Comparison of ENCODE assay signal across 15 mouse cellular contexts in genomic region chr1:60851041-60851781, GRCm38 (mm10). TPM values are rescaled to one million over a fixed set of nuclear protein-coding genes. Genes with fewer than 3 reads are reported as not detected.
DNase-seq lines count a peak whose midpoint lies in the region; TF ChIP-seq lines count a peak whose summit lies in the region.
"Had no signal": no experiment of that assay in that cellular context is flagged by ENCODE, and none has a peak within 500 bp of the region (broad histone marks: within the 10 kb centered on the region; RNA-seq: fewer than 3 reads in every experiment).

No protein-coding gene starts in this region.

- H3K4me3 ChIP-seq in heart, adult 2 months, result no peak overlapping the region
- 0 out of 2 replicates have a peak overlapping the region, but pooled peaks have one; percentile 6 for H3K4me3 ChIP-seq in hindbrain, embryonic 10.5 days
- H3K4me3 ChIP-seq: stomach, embryonic 15.5 days had no signal

- DNase-seq in heart, adult 2 months, result no peak
- DNase-seq in heart, adult 9 months (ENCODE audit: low spot score in 2 of 2), result no peak
- peak; percentile 77 for DNase-seq in embryo, embryonic 10.5 days (ENCODE audit: low spot score)
- DNase-seq in hindbrain, embryonic 10.5 days (ENCODE audit: low spot score), result peak; percentile 76
- peak; percentile 37 for DNase-seq in neural tube, embryonic 10.5 days (ENCODE audit: extremely low spot score, low spot score)
- no peak for DNase-seq in left cerebral cortex, adult 9 months (ENCODE audit: low spot score in 2 of 2)
- DNase-seq in frontal cortex, postnatal 36 days (ENCODE audit: low spot score in 2 of 2), result no peak
- no peak for DNase-seq in MN1 (ENCODE audit: low spot score)
- DNase-seq: cerebellum, postnatal 10 days; gastrocnemius, postnatal 10 days; kidney, adult 8-10 months; lung, embryonic 14.5 days had no signal

- no peak for TF ChIP-seq POLR2A in heart, adult 2 months (IDR thresholded peaks at IDR 0.05; ENCODE audit: insufficient read depth, low read depth, low read length)

- no peaks in the 10 kb centered on the region for H3K27me3 ChIP-seq in heart, adult 2 months (ENCODE audit: control insufficient read depth, insufficient read depth, low read length)
- no peaks in the 10 kb centered on the region; the same call in 1 of the 2 replicates for H3K27me3 ChIP-seq in hindbrain, embryonic 10.5 days (ENCODE audit: insufficient read depth, poor library complexity, severe bottlenecking)
- H3K27me3 ChIP-seq: stomach, embryonic 15.5 days had no signal

- intact Hi-C loops in heart, adult 2 months (cut with DNase I), result loop anchor here (5.0 kb wide), 1 partner anchor 34 kb away; no protein-coding TSS in a partner anchor

- peak overlapping the region; percentile 55 for H3K27ac ChIP-seq in heart, adult 2 months
- H3K27ac ChIP-seq in hindbrain, embryonic 10.5 days, result peak overlapping the region; percentile 77
- H3K27ac ChIP-seq: stomach, embryonic 15.5 days had no signal

- H3K36me3 ChIP-seq in heart, adult 2 months (ENCODE audit: control insufficient read depth, insufficient read depth, low read length), result peaks cover 3% of the 10 kb centered on the region
- H3K36me3 ChIP-seq in hindbrain, embryonic 10.5 days, result no peaks in the 10 kb centered on the region
- H3K36me3 ChIP-seq: stomach, embryonic 15.5 days had no signal

- no peak overlapping the region for H3K9ac ChIP-seq in heart, adult 2 months (ENCODE audit: low read depth, low read length)
- H3K9ac ChIP-seq: lung, embryonic 14.5 days; stomach, embryonic 15.5 days had no signal

- no peak for TF ChIP-seq CTCF in heart, adult 2 months (IDR thresholded peaks at IDR 0.05)

- H3K79me2 ChIP-seq in heart, adult 2 months (replicated peaks; ENCODE audit: control insufficient read depth, insufficient read depth, low read length), result no peaks in the 10 kb centered on the region

- peaks cover 12% of the 10 kb centered on the region for H3K4me1 ChIP-seq in heart, adult 2 months (ENCODE audit: control insufficient read depth, insufficient read depth, low read length)
- H3K4me1 ChIP-seq in hindbrain, embryonic 10.5 days (replicated peaks), result peaks cover 58% of the 10 kb centered on the region

- 44% methylated on average over 8 of the region's 8 CpGs for WGBS in heart, adult 2 months
- WGBS in hindbrain, embryonic 10.5 days, result 25% methylated on average over 8 of the region's 8 CpGs

- TF ChIP-seq EP300 in heart, adult 2 months (IDR thresholded peaks at IDR 0.05; ENCODE audit: insufficient read depth, low read depth, low read length), result no peak

- H3K9me3 ChIP-seq in hindbrain, embryonic 10.5 days, result no peaks in the 10 kb centered on the region
- H3K9me3 ChIP-seq: stomach, embryonic 15.5 days had no signal

RNA-seq across cellular contexts. Expression of gene Ctla4, which starts 35.6 kb away (rescaled TPM):
- under 1 TPM; 0.86 to 0.91 TPM for total RNA-seq in heart, adult 2 months (2021)
- polyA plus RNA-seq in heart, adult 2 months (2012; rRNA removed), result 0.74 and 2.0 TPM in 2 replicates
- not detected in 2 replicates for polyA plus RNA-seq in hindbrain, embryonic 10.5 days (2016; fragmentation: Nextera tagmentation; extraction: Ambion mirVana)
- total RNA-seq: gastrocnemius, postnatal 10 days; left cerebral cortex, postnatal 36 days had no signal
- polyA plus RNA-seq: C2C12; lung, embryonic 14.5 days; stomach, embryonic 15.5 days had no signal

Comparison
In these comparisons a context has a peak if more than half of its experiments do, and no peak if none do; other contexts are left out.
1. DNase-seq: peak in embryo, embryonic 10.5 days (single experiment), hindbrain, embryonic 10.5 days (single experiment) and neural tube, embryonic 10.5 days (single experiment); none in heart, adult 2 months (0 of 2), heart, adult 9 months (0 of 2), left cerebral cortex, adult 9 months (0 of 2), frontal cortex, postnatal 36 days (0 of 2) and MN1 (single experiment).